Mouse (Mus musculus): ENCODE results near the gene Anapc1.

GRCm38 (mm10) chr2:128592301-128592700 lies 94.9 kb downstream of the Anapc1 start:
- TF ChIP-seq CTCF (IDR thresholded peaks at IDR 0.05; ENCODE audit: control insufficient read depth, insufficient read depth, low read length), result no peak
- TF ChIP-seq POLR2A (IDR thresholded peaks at IDR 0.05; ENCODE audit: borderline replicate concordance, control insufficient read depth, low read depth, low read length), result no peak
